Mouse (Mus musculus) layer of hippocampus, adult 18-20 months (tissue): ENCODE data around the gene Fstl5. TPM values are rescaled to one million over a fixed set of nuclear protein-coding genes. Genes with fewer than 3 reads are reported as not detected.
"Not testable (repeated sequence)": the region's sequence is repeated elsewhere in the genome, so short reads cannot be mapped to it uniquely, and the experiment has no call there.

Experiments used
- DNase-seq, 2 experiments: peaks; one replicate each; pipeline ENCODE4 v3.0.0; 2022; ENCODE audit warnings: low spot score in 2 of 2
- total RNA-seq, 2 experiments: library from RNA; stranded (reverse); gene quantifications; 2 replicates each; pipeline ENCODE4 v1.2.3; 2021

Fstl5 gene
- total RNA-seq, 2 experiments from 2014 or later, result 18.6 to 20.7 TPM

DNA sequence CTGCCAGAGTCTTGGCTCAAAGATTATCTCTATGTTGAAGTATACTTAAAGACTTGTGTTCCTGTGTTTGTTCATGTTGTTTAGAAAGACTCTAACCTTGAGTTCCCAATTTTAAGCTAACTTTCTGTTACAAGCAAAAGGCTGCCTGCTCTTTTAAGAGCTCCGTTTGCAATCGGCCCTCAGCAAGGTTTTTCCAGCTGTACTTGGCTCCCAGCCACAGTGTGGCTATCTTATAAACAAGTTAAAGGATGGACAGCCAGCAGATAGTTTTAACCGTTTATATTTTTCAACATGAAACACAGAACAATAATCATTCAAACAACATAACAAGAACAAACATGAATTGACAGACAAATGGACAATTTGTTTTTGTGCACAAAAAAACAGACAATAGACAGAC is 433.8 kb downstream of the Fstl5 start:
- not testable (repeated sequence) for DNase-seq

- DNase-seq, result no peak
Observed at GRCm38 (mm10) chr3:76508811-76509210, 434.7 kb downstream of the Fstl5 start.

DNA sequence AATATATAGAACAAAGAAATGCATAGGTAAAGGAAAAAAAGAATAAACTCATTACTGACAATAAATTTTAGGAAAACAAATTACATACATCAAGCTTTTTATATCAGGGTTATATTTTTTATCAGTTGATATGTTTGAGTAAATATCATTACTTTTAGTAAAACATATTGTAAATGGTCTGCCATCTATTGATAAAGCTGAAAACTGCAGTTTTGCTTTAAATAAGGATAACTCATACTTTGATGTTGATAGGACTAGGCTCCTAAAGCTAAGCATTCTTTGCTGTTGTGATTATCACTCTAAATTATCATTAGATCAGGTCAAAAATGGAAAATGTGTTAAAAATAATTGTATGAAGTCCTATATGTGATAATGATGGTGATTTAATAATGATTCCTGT is 493.3 kb downstream of the Fstl5 start:
- DNase-seq, result peak in 1 of 2 experiments; percentile 6

DNA sequence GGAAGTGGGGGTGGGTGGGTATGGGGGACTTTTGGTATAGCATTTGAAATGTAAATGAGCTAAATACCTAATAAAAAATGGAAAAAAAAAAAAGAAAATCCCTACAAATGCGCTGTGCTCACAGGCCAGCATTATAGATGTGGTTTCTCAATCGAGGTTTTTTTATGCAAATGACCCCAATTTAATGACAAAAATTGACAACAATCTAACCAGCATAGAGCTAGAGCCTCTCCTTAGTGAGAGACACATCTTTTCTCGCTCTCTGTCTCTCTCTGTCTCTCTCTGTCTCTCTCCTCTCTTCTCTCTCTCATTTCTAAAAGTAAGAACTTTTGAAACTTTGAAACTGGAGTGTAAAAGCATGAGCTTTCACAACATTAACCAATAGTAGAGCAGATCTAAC is 498.4 kb downstream of the Fstl5 start:
- DNase-seq, result no peak

- DNase-seq, result no peak
Observed at GRCm38 (mm10) chr3:76572920-76573541, 499.0 kb downstream of the Fstl5 start.

GRCm38 (mm10) chr3:76593148-76593547 is 519.1 kb downstream of the Fstl5 start:
- peak in 1 of 2 experiments; percentile 2 for DNase-seq

DNA sequence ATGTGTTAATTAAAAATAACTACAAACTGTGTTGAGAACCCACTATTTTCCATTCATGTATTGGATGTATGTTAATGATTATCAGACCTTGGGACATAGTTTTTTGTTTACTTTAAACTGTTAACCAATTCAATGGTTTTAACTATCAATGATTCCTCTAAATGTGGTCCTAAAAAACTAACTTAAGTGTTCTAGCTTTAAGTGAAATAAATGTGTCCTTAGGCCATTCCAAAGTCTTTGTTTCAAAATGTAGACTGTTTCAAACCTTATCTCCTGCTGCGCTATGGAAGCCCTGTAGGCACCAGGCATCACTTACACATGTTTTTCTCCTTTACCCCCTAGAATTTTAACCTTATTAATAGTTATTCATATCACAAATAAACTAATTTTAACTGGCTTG is 546.0 kb downstream of the Fstl5 start:
- DNase-seq, result no peak

GRCm38 (mm10) chr3:76654243-76654642 is 580.2 kb downstream of the Fstl5 start:
- no peak for DNase-seq

DNA sequence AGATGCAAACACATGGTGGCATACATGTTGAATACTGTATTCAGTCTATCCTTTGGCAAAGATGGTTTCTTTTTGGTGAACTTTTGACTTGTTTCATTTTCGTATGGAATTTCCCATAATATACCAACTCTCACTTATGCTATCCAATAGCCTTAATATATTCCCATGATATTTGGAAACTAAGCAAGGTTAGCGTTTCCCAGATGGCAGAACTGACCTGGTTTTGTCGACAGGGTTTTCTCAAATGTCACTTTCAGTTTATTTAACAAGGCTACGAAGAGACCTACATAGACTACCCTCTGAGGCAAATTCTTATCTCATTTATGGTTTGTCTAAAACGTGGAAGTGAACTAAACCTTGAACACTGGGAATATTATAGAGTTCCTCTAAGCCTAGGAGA is 596.8 kb downstream of the Fstl5 start:
- no peak for DNase-seq

DNA sequence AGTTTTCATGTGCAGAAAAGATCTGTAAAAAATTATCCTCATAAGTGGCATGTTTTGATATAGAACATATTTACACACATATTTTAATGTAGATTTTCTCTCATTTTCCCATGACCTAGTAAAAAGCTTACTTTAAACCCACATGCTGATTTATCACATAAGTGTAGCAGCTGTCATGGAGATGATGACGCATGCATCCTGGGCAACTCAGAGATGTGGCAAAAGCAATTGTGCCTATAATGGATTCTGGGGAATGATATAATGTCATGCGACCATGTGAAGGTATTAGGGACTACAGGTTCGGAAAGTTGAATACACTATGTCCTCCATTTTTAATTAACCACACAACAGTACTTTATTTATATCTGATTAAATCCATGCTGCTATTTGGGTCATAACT is 601.9 kb downstream of the Fstl5 start:
- DNase-seq, result no peak

GRCm38 (mm10) chr3:76679853-76680545 is 605.9 kb downstream of the Fstl5 start:
- DNase-seq, result peak in 1 of 2 experiments; percentile 4

DNA sequence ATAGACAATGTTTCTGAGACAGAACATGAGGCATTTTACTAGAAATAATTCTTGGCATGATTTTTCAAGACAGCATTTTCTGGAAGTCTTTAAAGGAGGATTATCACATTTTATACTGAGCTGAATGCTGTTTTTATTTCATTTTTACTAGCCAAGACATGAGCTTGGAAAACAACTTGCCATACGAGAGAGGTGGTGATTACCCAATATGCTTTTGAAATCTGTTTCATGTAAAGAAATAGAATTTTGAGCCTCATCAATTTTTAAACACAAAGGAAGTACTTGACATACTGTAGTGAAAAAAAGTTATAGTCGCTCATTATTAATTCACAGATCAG is 606.4 kb downstream of the Fstl5 start:
- DNase-seq, result peak in 1 of 2 experiments; percentile 3

DNA sequence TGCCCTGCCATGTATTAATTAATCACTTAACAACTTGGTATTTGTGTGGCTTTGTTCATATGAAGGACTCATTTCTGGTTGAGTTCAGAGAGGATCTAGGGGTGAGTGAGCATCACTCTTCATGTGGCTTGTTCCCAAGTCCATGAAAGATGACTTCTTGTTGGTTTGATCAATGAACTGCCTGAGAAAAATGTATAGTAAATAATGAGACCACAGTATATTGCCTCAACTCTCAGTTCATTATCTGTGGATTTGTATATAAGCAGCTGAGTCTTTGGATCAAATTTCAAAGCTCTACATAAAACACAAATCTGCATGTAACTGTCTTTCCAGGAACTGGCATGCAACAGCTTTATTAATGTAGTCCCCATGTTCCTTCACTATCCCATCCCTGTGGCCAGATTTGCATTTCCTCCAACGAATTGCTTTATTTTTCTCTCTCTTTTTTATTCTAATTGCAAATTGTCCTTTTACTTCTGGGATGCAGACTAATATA is 623.1 kb downstream of the Fstl5 start:
- no peak for DNase-seq

- no peak for DNase-seq
Observed at GRCm38 (mm10) chr3:76739221-76739620, 665.2 kb downstream of the Fstl5 start.

Other genes with a start within 250 kb of the Fstl5 start
- 10 to 100 TPM; 25.3 to 27.5 TPM for gene Golim4, start 117.3 kb upstream of the Fstl5 start, total RNA-seq